Mouse (Mus musculus) spleen, adult 2 months (tissue): ENCODE measurements around the gene AA986860.

Source experiments
- CTCF ChIP-seq: fragments of 200-500 bp; IDR thresholded peaks from 2 replicates; pipeline ENCODE4 v1.5.1; 2011; ENCODE audit warnings: mild to moderate bottlenecking, inconsistent platforms; ENCODE audit not compliant: insufficient read depth, insufficient read length, insufficient replicate concordance; ENCODE audit errors: extremely low read depth
- POLR2A ChIP-seq: fragments of 200-500 bp; IDR thresholded peaks from 2 replicates; pipeline ENCODE4 v1.6.1; 2011; ENCODE audit warnings: low read depth, low read length, inconsistent platforms

GRCm38 (mm10) chr1:130739636-130740035 lies 7.9 kb downstream of the AA986860 start:
- TF ChIP-seq POLR2A (no peak), CTCF (no peak)
